Mouse (Mus musculus) stomach, postnatal 0 days (tissue): ENCODE results near the gene Pxdc1.

Experiments
- CTCF ChIP-seq: IDR thresholded peaks from 2 replicates; pipeline ENCODE4 v1.5.1; 2016; ENCODE audit warnings: antibody characterized with exemption, low read depth, mild to moderate bottlenecking, moderate library complexity
- EP300 ChIP-seq: optimal IDR thresholded peaks from 2 replicates; pipeline ENCODE3; 2016; ENCODE audit warnings: antibody characterized with exemption

GRCm38 (mm10) chr13:34645519-34645918 is 7.8 kb downstream of the Pxdc1 start:
- no peak for TF ChIP-seq CTCF
- no peak for TF ChIP-seq EP300
